Mouse (Mus musculus) forebrain, embryonic 10.5 days (tissue): ENCODE measurements around the gene Insrr. TPM values are rescaled to one million over a fixed set of nuclear protein-coding genes. Genes with fewer than 3 reads are reported as not detected.

Source experiments
- DNase-seq: peaks from one replicate; pipeline ENCODE4 v3.0.0-alpha.2; 2017; ENCODE audit warnings: low spot score; ENCODE audit errors: extremely low spot score
- H3K27ac ChIP-seq: fragments of 300-500 bp; sonication (generic); 2 replicates; pipeline ENCODE4 v1.5.1; 2016; ENCODE audit warnings: mild to moderate bottlenecking
- H3K27me3 ChIP-seq: fragments of 300-500 bp; sonication (generic); 2 replicates; pipeline ENCODE4 v1.6.1; 2016; ENCODE audit warnings: mild to moderate bottlenecking; ENCODE audit not compliant: poor library complexity, severe bottlenecking
- H3K36me3 ChIP-seq: fragments of 300-500 bp; sonication (generic); replicated peaks from 2 replicates; pipeline ENCODE4 v1.6.1; 2016; ENCODE audit warnings: mild to moderate bottlenecking, moderate library complexity
- H3K4me1 ChIP-seq: fragments of 300-500 bp; sonication (generic); 2 replicates; pipeline ENCODE4 v1.6.1; 2016
- H3K4me3 ChIP-seq: fragments of 300-500 bp; sonication (generic); 2 replicates; pipeline ENCODE4 v1.5.1; 2016; ENCODE audit warnings: mild to moderate bottlenecking, moderate library complexity
- H3K9me3 ChIP-seq: fragments of 300-500 bp; sonication (generic); 2 replicates; pipeline ENCODE4 v1.6.1; 2016; ENCODE audit warnings: mild to moderate bottlenecking, moderate library complexity
- WGBS: fragments of 180-500 bp; shearing (Covaris S2); methylation state at CpG from one replicate; pipeline ENCODE4 v1.1.7; 2016; 5-methylcytosine and 5-hydroxymethylcytosine counted together
- polyA plus RNA-seq: library from polyadenylated mRNA; unstranded; fragments of >200 nt; fragmentation: Nextera tagmentation; extraction: Ambion mirVana; gene quantifications from 2 replicates; pipeline ENCODE4 v1.2.1, GENCODE M21; 2016

Gene Insrr
- polyA plus RNA-seq = 0.06 and 0.14 TPM in 2 replicates

GRCm38 (mm10) chr3:87796736-87797334 is at the start of gene Insrr:
Gene Insrr (plus strand): TSS chr3:87796951.
- peak; percentile 46 for DNase-seq
- H3K9me3 ChIP-seq = no peaks in the 10 kb centered on the region
- H3K4me3 ChIP-seq = peak within 1 kb of the TSS; percentile 53
- peaks cover 48% of the 10 kb centered on the region for H3K4me1 ChIP-seq
- under 1% methylated on average over 29 of the region's 29 CpGs for WGBS
- no peaks in the 10 kb centered on the region for H3K36me3 ChIP-seq
- peak within 1 kb of the TSS; percentile 60; the same call in 1 of the 2 replicates for H3K27ac ChIP-seq
- peaks cover 100% of the 10 kb centered on the region for H3K27me3 ChIP-seq

- no peaks in the 10 kb centered on the region for H3K9me3 ChIP-seq
- H3K4me3 ChIP-seq = no peak within 1 kb of the TSS
- peaks cover 26% of the 10 kb centered on the region for H3K4me1 ChIP-seq
- no peaks in the 10 kb centered on the region; the same call in 1 of the 2 replicates for H3K36me3 ChIP-seq
- H3K27ac ChIP-seq = no peak within 1 kb of the TSS
- no peak for DNase-seq
- WGBS = 57% methylated on average over 13 of the region's 13 CpGs
- H3K27me3 ChIP-seq = peaks cover 15% of the 10 kb centered on the region
These were observed 48.3 kb upstream of the Insrr start, which contains the start of gene Lrrc71 for GRCm38 (mm10) chr3:87748431-87748830. Gene Lrrc71 (minus strand): TSS chr3:87748625.

DNA sequence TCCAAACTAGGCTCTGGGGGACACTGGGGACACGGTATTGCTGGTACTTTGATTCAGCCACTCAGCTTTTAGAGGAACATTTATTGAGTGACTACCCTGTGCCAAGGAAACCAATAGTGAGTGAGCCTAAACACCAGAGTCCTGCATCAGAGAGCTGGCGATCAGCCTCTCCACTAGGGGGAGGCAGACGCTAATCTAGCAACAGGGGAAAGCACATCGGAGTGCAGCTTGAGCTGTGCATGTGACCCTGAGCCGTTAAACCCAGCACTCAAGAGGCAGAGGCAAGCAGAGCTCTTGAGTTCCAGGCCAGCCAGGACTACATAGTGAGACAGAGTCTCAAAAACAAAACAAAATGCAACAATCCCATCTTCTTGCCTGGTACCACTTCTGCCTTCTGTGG is 47.7 kb upstream of the Insrr start:
- no peak overlapping the region for H3K4me3 ChIP-seq
- WGBS = 24% methylated on average over 5 of the region's 5 CpGs
- DNase-seq = no peak

GRCm38 (mm10) chr3:87749977-87750376 is 46.8 kb upstream of the Insrr start:
- H3K4me1 ChIP-seq = peaks cover 19% of the 10 kb centered on the region
- peaks cover 30% of the 10 kb centered on the region for H3K27me3 ChIP-seq
- H3K9me3 ChIP-seq = no peaks in the 10 kb centered on the region
- H3K4me3 ChIP-seq = no peak overlapping the region
- WGBS = 93% methylated on average over 12 of the region's 12 CpGs
- no peaks in the 10 kb centered on the region; the same call in 1 of the 2 replicates for H3K36me3 ChIP-seq
- DNase-seq = no peak
- no peak overlapping the region for H3K27ac ChIP-seq

More for the DNA sequence above, 47.7 kb upstream of the Insrr start:
- no peaks in the 10 kb centered on the region for H3K9me3 ChIP-seq
- H3K36me3 ChIP-seq = no peaks in the 10 kb centered on the region; the same call in 1 of the 2 replicates
- no peak overlapping the region for H3K27ac ChIP-seq
- peaks cover 21% of the 10 kb centered on the region for H3K27me3 ChIP-seq
- peaks cover 26% of the 10 kb centered on the region for H3K4me1 ChIP-seq

- H3K36me3 ChIP-seq = no peaks in the 10 kb centered on the region; the same call in 1 of the 2 replicates
- H3K27ac ChIP-seq = no peak overlapping the region
- peaks cover 48% of the 10 kb centered on the region for H3K27me3 ChIP-seq
- H3K4me1 ChIP-seq = peaks cover 20% of the 10 kb centered on the region
- WGBS = 85% methylated on average over 3 of the region's 3 CpGs
- DNase-seq = no peak
- no peak overlapping the region for H3K4me3 ChIP-seq
- no peaks in the 10 kb centered on the region for H3K9me3 ChIP-seq
These were observed 44.2 kb upstream of the Insrr start for GRCm38 (mm10) chr3:87752567-87752966.

- Histone ChIP-seq H3K36me3 (no peaks in the 10 kb centered on the region; the same call in 1 of the 2 replicates), H3K4me3 (no peak overlapping the region), H3K9me3 (no peaks in the 10 kb centered on the region), H3K27me3 (peaks cover 56% of the 10 kb centered on the region), H3K4me1 (peaks cover 21% of the 10 kb centered on the region), H3K27ac (no peak overlapping the region)
- DNase-seq = no peak
- WGBS = 89% methylated on average over 13 of the region's 13 CpGs
These were observed 42.9 kb upstream of the Insrr start for GRCm38 (mm10) chr3:87753829-87754228.

- Histone ChIP-seq H3K27ac (peak overlapping the region; percentile 66), H3K4me3 (peak overlapping the region; percentile 40), H3K27me3 (peaks cover 60% of the 10 kb centered on the region), H3K4me1 (peaks cover 31% of the 10 kb centered on the region), H3K9me3 (no peaks in the 10 kb centered on the region), H3K36me3 (no peaks in the 10 kb centered on the region; the same call in 1 of the 2 replicates)
- 2% methylated on average over 24 of the region's 24 CpGs for WGBS
- DNase-seq = peak; percentile 88
These were observed 40.8 kb upstream of the Insrr start for GRCm38 (mm10) chr3:87755964-87756363.

GRCm38 (mm10) chr3:87756488-87756887 is 40.3 kb upstream of the Insrr start:
- 52% methylated on average over 20 of the region's 20 CpGs for WGBS
- no peaks in the 10 kb centered on the region for H3K9me3 ChIP-seq
- DNase-seq = no peak
- H3K4me3 ChIP-seq = peak overlapping the region; percentile 40; the same call in 1 of the 2 replicates
- peaks cover 60% of the 10 kb centered on the region for H3K27me3 ChIP-seq
- peaks cover 36% of the 10 kb centered on the region for H3K4me1 ChIP-seq
- peak overlapping the region; percentile 66 for H3K27ac ChIP-seq
- H3K36me3 ChIP-seq = no peaks in the 10 kb centered on the region; the same call in 1 of the 2 replicates

DNA sequence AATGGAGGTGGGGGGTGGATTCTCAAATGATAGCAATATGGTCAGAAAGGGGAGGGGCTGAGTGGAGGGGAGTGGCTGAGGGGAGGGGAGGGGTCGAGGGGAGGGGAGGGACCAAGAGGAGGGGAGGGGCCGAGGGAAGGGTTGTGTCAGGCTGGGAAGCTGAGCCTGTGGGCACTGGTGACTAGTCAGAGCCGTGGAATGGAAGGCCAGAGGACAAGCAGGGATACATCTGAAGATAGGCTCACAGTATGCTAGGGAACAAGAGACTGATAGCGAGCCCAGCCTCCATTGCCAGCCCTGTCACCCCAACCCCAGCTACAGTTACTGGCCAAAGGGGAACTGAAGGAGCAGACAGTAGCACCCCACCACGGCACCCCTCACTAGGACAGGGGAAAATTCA is 38.1 kb upstream of the Insrr start:
- no peak overlapping the region; the same call in 1 of the 2 replicates for H3K27ac ChIP-seq
- no peak overlapping the region for H3K4me3 ChIP-seq
- peaks cover 67% of the 10 kb centered on the region for H3K27me3 ChIP-seq
- H3K4me1 ChIP-seq = peaks cover 58% of the 10 kb centered on the region
- no peaks in the 10 kb centered on the region for H3K36me3 ChIP-seq
- WGBS = 54% methylated on average over 4 of the region's 5 CpGs
- no peaks in the 10 kb centered on the region for H3K9me3 ChIP-seq
- DNase-seq = no peak

DNA sequence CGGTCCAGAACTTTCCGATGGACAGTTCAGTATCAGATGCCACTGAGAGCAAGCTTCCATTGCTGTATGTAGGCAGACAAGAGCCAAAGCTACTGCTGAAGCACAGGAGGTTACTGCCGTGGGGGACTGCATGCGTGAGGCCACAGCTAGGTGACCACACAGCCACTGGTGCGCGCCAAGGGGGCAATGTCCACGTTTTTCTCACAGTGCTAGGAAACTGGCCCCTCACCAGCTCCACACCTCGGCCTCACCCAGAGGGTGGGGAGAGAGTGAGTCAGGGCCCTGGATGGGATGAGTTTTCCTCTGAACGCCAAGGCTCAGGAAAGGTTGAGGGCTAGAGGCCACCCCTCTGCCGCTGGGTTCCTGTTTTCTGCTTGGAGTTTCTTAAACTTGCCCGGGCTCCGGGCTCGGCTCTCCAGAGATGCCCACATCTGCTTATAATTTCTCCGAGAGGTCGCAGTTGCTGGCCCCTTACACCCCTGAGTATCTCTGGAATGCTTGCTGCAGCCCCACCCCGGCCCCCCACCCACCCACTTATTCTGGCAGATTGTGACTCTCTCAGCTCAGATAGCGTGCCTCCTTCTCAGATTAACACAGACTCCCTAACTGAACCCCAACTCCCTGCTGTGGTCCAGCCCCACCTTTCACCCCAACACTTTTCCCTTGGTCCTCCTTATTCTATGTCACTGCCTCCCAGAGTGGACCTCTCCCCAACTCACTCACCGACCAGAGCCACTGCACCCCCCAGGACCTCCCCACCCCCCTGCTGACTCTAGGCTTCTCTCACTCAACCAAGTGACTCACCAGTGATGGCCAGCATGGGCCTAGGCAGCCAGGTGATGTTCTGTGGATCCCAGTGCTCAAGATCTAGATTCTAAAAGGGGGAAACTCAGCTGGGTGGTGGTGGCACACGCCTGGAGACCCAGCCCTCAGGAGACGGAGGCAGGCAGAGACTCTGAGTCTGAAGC is 35.1 kb upstream of the Insrr start:
- Histone ChIP-seq H3K27me3 (peaks cover 68% of the 10 kb centered on the region), H3K9me3 (no peaks in the 10 kb centered on the region), H3K4me3 (no peak overlapping the region), H3K4me1 (peaks cover 75% of the 10 kb centered on the region), H3K36me3 (no peaks in the 10 kb centered on the region), H3K27ac (peak overlapping the region; percentile 77)
- WGBS = 63% methylated on average over 20 of the region's 20 CpGs
- no peak for DNase-seq

DNA sequence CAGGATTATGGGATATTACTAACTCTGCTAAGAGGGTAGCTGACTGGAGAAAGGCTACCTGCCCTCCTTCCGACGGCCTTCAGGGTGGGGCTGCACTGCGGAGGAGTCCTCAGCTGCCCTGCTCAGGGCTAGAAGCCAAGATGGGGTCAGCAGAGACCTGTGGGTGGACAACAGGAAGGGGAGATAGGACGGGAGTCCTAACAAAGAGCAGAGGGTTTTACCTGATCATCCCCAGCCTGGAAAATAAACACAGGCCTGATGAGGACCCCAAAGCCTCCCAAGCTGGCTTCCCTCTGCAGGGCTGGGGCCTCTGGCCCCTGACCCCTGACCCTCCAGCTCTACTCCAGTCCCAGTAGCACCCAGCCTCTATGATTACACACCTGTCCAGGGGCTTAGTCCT is 33.5 kb upstream of the Insrr start:
- Histone ChIP-seq H3K27ac (peak overlapping the region; percentile 75), H3K4me3 (no peak overlapping the region), H3K9me3 (no peaks in the 10 kb centered on the region), H3K4me1 (peaks cover 84% of the 10 kb centered on the region), H3K27me3 (peaks cover 68% of the 10 kb centered on the region), H3K36me3 (no peaks in the 10 kb centered on the region)
- WGBS = 68% methylated on average over 4 of the region's 4 CpGs
- DNase-seq = no peak

DNA sequence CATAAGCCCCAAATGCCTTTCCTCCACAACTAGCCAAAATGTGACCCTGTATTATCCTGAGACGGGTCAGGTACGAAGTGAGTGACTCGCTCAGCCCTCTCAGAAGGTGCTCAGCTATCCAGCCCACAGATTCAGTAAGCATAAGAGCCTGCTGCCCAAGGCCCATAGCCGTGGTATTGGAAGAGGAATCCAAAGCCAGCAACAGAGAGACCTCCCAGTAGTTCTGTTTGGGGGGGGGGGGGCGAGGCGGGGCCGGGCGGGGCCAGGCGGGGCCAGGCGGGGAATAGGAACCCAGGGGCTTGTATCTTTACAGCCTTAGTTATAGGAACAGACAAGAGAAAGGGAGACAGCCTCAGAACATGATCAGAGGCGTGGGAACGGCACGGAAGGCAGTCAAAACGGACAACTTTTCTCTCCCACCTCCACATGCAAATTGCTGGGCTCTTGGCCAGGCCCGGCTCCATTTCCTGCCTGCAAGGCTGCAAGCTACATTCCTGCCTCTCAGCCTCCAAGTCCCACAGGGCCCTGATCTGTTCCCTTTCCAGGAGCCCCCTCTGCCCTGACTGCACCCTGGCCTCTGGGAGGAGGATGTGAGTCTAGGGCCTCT is 33.0 kb upstream of the Insrr start:
- H3K4me3 ChIP-seq = peak overlapping the region; percentile 26; the same call in 1 of the 2 replicates
- WGBS = 26% methylated on average over 15 of the region's 15 CpGs
- H3K4me1 ChIP-seq = peaks cover 81% of the 10 kb centered on the region
- H3K27ac ChIP-seq = peak overlapping the region; percentile 75
- peaks cover 72% of the 10 kb centered on the region for H3K27me3 ChIP-seq
- DNase-seq = no peak
- no peaks in the 10 kb centered on the region for H3K36me3 ChIP-seq
- H3K9me3 ChIP-seq = no peaks in the 10 kb centered on the region
